Comparison of ENCODE assay signal across 8 mouse cellular contexts in genomic region chr4:120716765-120717164, GRCm38 (mm10). TPM values are rescaled to one million over a fixed set of nuclear protein-coding genes. Genes with fewer than 3 reads are reported as not detected.
DNase-seq lines count a peak whose midpoint lies in the region; ATAC-seq and TF ChIP-seq lines count a peak whose summit lies in the region.

No protein-coding gene starts in this region.

- DNase-seq in lung, postnatal 10 days, result no peak
- no peak for DNase-seq in forebrain, embryonic 14.5 days (ENCODE audit: low spot score)
- DNase-seq in urinary bladder, postnatal 25 days (ENCODE audit: low spot score), result no peak
- DNase-seq in cerebellum, adult 9-10 months, result no peak
- DNase-seq in layer of hippocampus, adult 9-11 months, result no peak

- TF ChIP-seq CTCF in small intestine, adult 2 months (IDR thresholded peaks at IDR 0.05; ENCODE audit: extremely low read depth, insufficient read length, insufficient replicate concordance, low read depth, low read length), result no peak

- no peak overlapping the region for H3K27ac ChIP-seq in lung, embryonic 16.5 days (ENCODE audit: low read length)
- no peak overlapping the region for H3K27ac ChIP-seq in forebrain, embryonic 14.5 days (ENCODE audit: low read depth, low read length)
- H3K27ac ChIP-seq in limb, embryonic 13.5 days, result no peak overlapping the region
- no peak overlapping the region for H3K27ac ChIP-seq in small intestine, adult 2 months (ENCODE audit: insufficient read depth, low read depth, low read length)

- peak overlapping the region; percentile 34 for H3K4me3 ChIP-seq in lung, embryonic 16.5 days (ENCODE audit: low read length)
- H3K4me3 ChIP-seq in forebrain, embryonic 14.5 days (ENCODE audit: low read depth, low read length), result peak overlapping the region; percentile 27
- H3K4me3 ChIP-seq in limb, embryonic 13.5 days, result peak overlapping the region; percentile 45
- peak overlapping the region; percentile 50 for H3K4me3 ChIP-seq in small intestine, adult 2 months (ENCODE audit: low read depth, low read length)

- no peaks in the 10 kb centered on the region for H3K36me3 ChIP-seq in lung, embryonic 16.5 days (ENCODE audit: control insufficient read depth, insufficient read depth, low read length)
- H3K36me3 ChIP-seq in forebrain, embryonic 14.5 days (ENCODE audit: control insufficient read depth, insufficient read depth, low read length), result no peaks in the 10 kb centered on the region
- no peaks in the 10 kb centered on the region for H3K36me3 ChIP-seq in limb, embryonic 13.5 days
- H3K36me3 ChIP-seq in small intestine, adult 2 months (ENCODE audit: control insufficient read depth, insufficient read depth, low read length), result no peaks in the 10 kb centered on the region

- peak overlapping the region; percentile 6; the same call in 1 of the 2 replicates for H3K9ac ChIP-seq in lung, embryonic 16.5 days (ENCODE audit: low read length)
- peak overlapping the region; percentile 37 for H3K9ac ChIP-seq in forebrain, embryonic 14.5 days (ENCODE audit: low read length)
- H3K9ac ChIP-seq in limb, embryonic 13.5 days, result peak overlapping the region; percentile 54

- H3K4me2 ChIP-seq in lung, embryonic 16.5 days (ENCODE audit: low read depth, low read length), result peak overlapping the region; percentile 68
- peak overlapping the region; percentile 66 for H3K4me2 ChIP-seq in forebrain, embryonic 14.5 days (ENCODE audit: low read length)
- H3K4me2 ChIP-seq in limb, embryonic 13.5 days (replicated peaks), result peak overlapping the region; percentile 76

- no peak for TF ChIP-seq POLR2A in small intestine, adult 2 months (IDR thresholded peaks at IDR 0.05; ENCODE audit: low read depth, low read length)

- 15% methylated on average over 12 of the region's 12 CpGs for WGBS in lung, embryonic 16.5 days
- WGBS in forebrain, embryonic 14.5 days, result 25% methylated on average over 12 of the region's 12 CpGs
- WGBS in limb, embryonic 13.5 days, result 24% methylated on average over 12 of the region's 12 CpGs
- WGBS in small intestine, adult 2 months, result 29% methylated on average over 12 of the region's 12 CpGs

- no peak for ATAC-seq in lung, embryonic 16.5 days (ENCODE audit: low read depth)
- ATAC-seq in forebrain, embryonic 14.5 days, result peak; percentile 4; the same call in 1 of the 2 replicates
- no peak for ATAC-seq in limb, embryonic 13.5 days (ENCODE audit: low FRiP score, low read depth)

- H3K9me3 ChIP-seq in lung, embryonic 16.5 days (ENCODE audit: control insufficient read depth, low read length), result no peaks in the 10 kb centered on the region
- no peaks in the 10 kb centered on the region for H3K9me3 ChIP-seq in forebrain, embryonic 14.5 days (replicated peaks; ENCODE audit: control insufficient read depth, low read length)
- H3K9me3 ChIP-seq in limb, embryonic 13.5 days, result no peaks in the 10 kb centered on the region

- peaks cover 4% of the 10 kb centered on the region; the same call in 1 of the 2 replicates for H3K27me3 ChIP-seq in lung, embryonic 16.5 days (ENCODE audit: control insufficient read depth, insufficient read depth, low read depth, low read length)
- 0 out of 2 replicates have a peak, but pooled peaks cover 4% of the 10 kb centered on the region for H3K27me3 ChIP-seq in forebrain, embryonic 14.5 days (replicated peaks; ENCODE audit: control insufficient read depth, insufficient read depth, low read length)
- peaks cover 14% of the 10 kb centered on the region for H3K27me3 ChIP-seq in limb, embryonic 13.5 days
- H3K27me3 ChIP-seq in small intestine, adult 2 months (ENCODE audit: control insufficient read depth, insufficient read depth, low read length), result no peaks in the 10 kb centered on the region

- H3K4me1 ChIP-seq in lung, embryonic 16.5 days (replicated peaks; ENCODE audit: control insufficient read depth, insufficient read depth, low read length), result peaks cover 10% of the 10 kb centered on the region
- H3K4me1 ChIP-seq in forebrain, embryonic 14.5 days (ENCODE audit: control insufficient read depth, insufficient read depth, low read length), result peaks cover 5% of the 10 kb centered on the region; the same call in 1 of the 2 replicates
- peaks cover 31% of the 10 kb centered on the region for H3K4me1 ChIP-seq in limb, embryonic 13.5 days
- peaks cover 7% of the 10 kb centered on the region for H3K4me1 ChIP-seq in small intestine, adult 2 months (ENCODE audit: control insufficient read depth, insufficient read depth, insufficient read length, low read length)

RNA-seq across cellular contexts. Expression of gene Kcnq4, which starts 31.6 kb away (rescaled TPM):
- 4.7 and 5.1 TPM in 2 replicates for polyA plus RNA-seq in lung, embryonic 16.5 days (2015; fragmentation: Nextera tagmentation; extraction: Ambion mirVana)
- polyA plus RNA-seq in forebrain, embryonic 14.5 days (2014; fragmentation: Nextera tagmentation; extraction: Ambion mirVana), result 5.0 and 6.5 TPM in 2 replicates
- polyA plus RNA-seq in limb, embryonic 13.5 days (2015; fragmentation: Nextera tagmentation; extraction: Ambion mirVana), result 6.0 and 6.2 TPM in 2 replicates
- 3.0 and 4.3 TPM in 2 replicates for polyA plus RNA-seq in small intestine, adult 2 months (2012; rRNA removed)

RNA-seq across cellular contexts. Expression of gene Cited4, which starts 50.4 kb away (rescaled TPM):
- polyA plus RNA-seq in lung, embryonic 16.5 days (2015; fragmentation: Nextera tagmentation; extraction: Ambion mirVana), result 1.5 and 1.6 TPM in 2 replicates
- polyA plus RNA-seq in forebrain, embryonic 14.5 days (2014; fragmentation: Nextera tagmentation; extraction: Ambion mirVana), result 0.17 and 0.23 TPM in 2 replicates
- polyA plus RNA-seq in limb, embryonic 13.5 days (2015; fragmentation: Nextera tagmentation; extraction: Ambion mirVana), result 1.7 and 2.6 TPM in 2 replicates
- polyA plus RNA-seq in small intestine, adult 2 months (2012; rRNA removed), result 18.6 and 21.0 TPM in 2 replicates
